Mouse (Mus musculus): Measurements from ENCODE around the gene Gm20388. TPM values are rescaled to one million over a fixed set of nuclear protein-coding genes. Genes with fewer than 3 reads are reported as not detected.

Gene Gm20388
- polyA plus RNA-seq, 1 experiment from 2014 or later = 5.3 TPM

DNA sequence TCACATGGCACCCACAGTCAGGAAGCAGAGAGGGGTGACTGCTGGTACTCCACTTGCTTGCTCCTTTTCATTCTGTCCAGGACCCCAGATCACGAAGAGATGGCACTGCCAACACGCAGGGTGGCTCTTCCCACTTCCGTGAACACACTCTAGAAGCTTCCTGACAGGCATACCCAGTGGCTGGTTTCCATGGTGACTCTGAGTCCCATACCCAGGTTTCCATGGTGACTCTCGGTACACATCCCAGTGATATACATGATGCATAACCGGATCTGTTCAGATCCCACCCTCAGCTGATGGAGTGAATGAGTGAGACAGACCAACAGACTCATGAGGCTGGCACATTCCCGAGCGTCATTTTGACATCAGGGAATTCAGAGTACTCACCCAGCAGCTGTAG, 1148.5 kb downstream of the Gm20388 start:
- no peaks in the 10 kb centered on the region for H3K9me3 ChIP-seq (ENCODE audit: control insufficient read depth, low read length)
- no peak overlapping the region for H3K9ac ChIP-seq (ENCODE audit: low read depth, low read length)
- ATAC-seq (replicated peaks; ENCODE audit: low FRiP score) = no peak
- H3K27me3 ChIP-seq (replicated peaks; ENCODE audit: control insufficient read depth, insufficient read depth, low read length) = peaks cover 4% of the 10 kb centered on the region; the same call in 1 of the 2 replicates
- H3K36me3 ChIP-seq (ENCODE audit: control insufficient read depth, insufficient read depth, low read length) = no peaks in the 10 kb centered on the region
- no peak overlapping the region for H3K4me2 ChIP-seq
- no peak for DNase-seq (ENCODE audit: low spot score)
- no peaks in the 10 kb centered on the region for H3K4me1 ChIP-seq (replicated peaks; ENCODE audit: control insufficient read depth, insufficient read depth, low read length)
- WGBS = 86% methylated on average over 7 of the region's 7 CpGs
- H3K27ac ChIP-seq (ENCODE audit: low read depth, low read length) = no peak overlapping the region
- H3K4me3 ChIP-seq (ENCODE audit: low read depth, low read length) = no peak overlapping the region

DNA sequence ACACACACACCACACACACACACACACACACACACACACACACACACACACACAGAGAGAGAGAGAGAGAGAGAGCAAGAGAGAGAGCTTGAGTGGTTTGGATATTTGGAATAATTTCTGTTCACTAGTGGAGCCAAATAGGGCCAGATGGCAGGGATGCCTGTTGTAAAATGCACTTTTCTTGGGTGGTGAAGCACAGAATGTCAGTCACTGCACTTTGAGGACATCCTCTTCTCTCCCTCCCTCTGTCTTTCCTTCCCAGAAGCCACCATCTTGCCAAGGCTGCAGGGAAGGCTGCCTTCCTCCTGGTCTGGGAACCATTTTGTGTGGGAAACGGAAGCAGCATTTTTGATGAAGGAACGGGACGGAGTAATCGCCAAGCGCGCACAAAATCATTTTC, 1151.9 kb downstream of the Gm20388 start:
- no peaks in the 10 kb centered on the region for H3K4me1 ChIP-seq (replicated peaks; ENCODE audit: control insufficient read depth, insufficient read depth, low read length)
- no peak overlapping the region for H3K4me3 ChIP-seq (ENCODE audit: low read depth, low read length)
- no peak overlapping the region for H3K27ac ChIP-seq (ENCODE audit: low read depth, low read length)
- DNase-seq (ENCODE audit: low spot score) = no peak
- WGBS = 95% methylated on average over 6 of the region's 6 CpGs
- H3K9ac ChIP-seq (ENCODE audit: low read depth, low read length) = no peak overlapping the region
- H3K9me3 ChIP-seq (ENCODE audit: control insufficient read depth, low read length) = no peaks in the 10 kb centered on the region
- no peak overlapping the region for H3K4me2 ChIP-seq
- peaks cover 10% of the 10 kb centered on the region for H3K27me3 ChIP-seq (replicated peaks; ENCODE audit: control insufficient read depth, insufficient read depth, low read length)
- H3K36me3 ChIP-seq (ENCODE audit: control insufficient read depth, insufficient read depth, low read length) = no peaks in the 10 kb centered on the region
- no peak for ATAC-seq (replicated peaks; ENCODE audit: low FRiP score)

DNA sequence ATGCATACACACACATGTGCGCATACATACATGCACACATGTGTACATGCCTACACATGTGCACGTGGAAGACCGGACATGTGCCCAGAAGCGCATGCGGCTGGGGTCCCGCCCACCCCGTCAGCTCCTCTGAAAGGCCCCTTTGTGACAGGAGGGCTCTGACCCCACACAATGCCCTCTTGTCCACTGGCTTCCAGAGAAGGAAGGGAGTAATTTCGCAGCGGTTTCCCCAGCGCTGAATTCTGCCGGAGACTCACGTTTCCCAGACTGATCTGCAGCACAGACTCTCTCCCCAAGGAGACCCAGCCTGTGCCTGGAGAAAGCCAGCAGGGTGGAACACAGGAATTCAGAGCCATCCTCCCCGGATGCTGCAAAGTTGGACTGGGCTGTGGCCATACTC, 1153.0 kb downstream of the Gm20388 start:
- no peak overlapping the region for H3K27ac ChIP-seq (ENCODE audit: low read depth, low read length)
- DNase-seq (ENCODE audit: low spot score) = no peak
- no peaks in the 10 kb centered on the region for H3K9me3 ChIP-seq (ENCODE audit: control insufficient read depth, low read length)
- H3K4me3 ChIP-seq (ENCODE audit: low read depth, low read length) = no peak overlapping the region
- WGBS = 79% methylated on average over 13 of the region's 13 CpGs
- H3K4me1 ChIP-seq (replicated peaks; ENCODE audit: control insufficient read depth, insufficient read depth, low read length) = no peaks in the 10 kb centered on the region
- ATAC-seq (replicated peaks; ENCODE audit: low FRiP score) = no peak
- H3K4me2 ChIP-seq = no peak overlapping the region
- peaks cover 7% of the 10 kb centered on the region for H3K27me3 ChIP-seq (replicated peaks; ENCODE audit: control insufficient read depth, insufficient read depth, low read length)
- H3K36me3 ChIP-seq (ENCODE audit: control insufficient read depth, insufficient read depth, low read length) = no peaks in the 10 kb centered on the region
- no peak overlapping the region for H3K9ac ChIP-seq (ENCODE audit: low read depth, low read length)

DNA sequence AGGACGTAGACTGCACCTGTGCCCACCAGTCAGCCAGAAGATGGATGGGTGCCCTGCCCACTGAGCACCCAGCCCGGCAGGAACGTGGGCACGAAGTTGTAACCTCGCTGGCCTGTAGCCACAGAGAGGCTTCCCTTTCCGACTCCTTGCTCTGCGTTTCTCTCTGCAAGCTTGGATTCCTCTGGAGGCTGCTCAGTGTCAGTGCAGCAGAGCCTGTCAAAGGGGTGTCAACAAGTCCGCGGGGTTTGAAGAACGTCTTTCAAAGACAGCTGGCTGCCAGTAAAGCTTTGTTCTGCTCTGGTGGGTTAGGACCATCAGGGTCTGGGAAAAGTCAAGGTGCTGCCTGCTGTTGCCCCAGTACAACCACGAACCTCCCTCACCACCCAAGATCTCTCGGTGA, 1160.8 kb downstream of the Gm20388 start:
- DNase-seq (ENCODE audit: low spot score) (no peak), ATAC-seq (replicated peaks; ENCODE audit: low FRiP score) (no peak)
- H3K4me3 ChIP-seq (ENCODE audit: low read depth, low read length) = no peak overlapping the region
- no peak overlapping the region; the same call in 1 of the 2 replicates for H3K4me2 ChIP-seq
- H3K27me3 ChIP-seq (replicated peaks; ENCODE audit: control insufficient read depth, insufficient read depth, low read length) = peaks cover 75% of the 10 kb centered on the region
- no peaks in the 10 kb centered on the region for H3K9me3 ChIP-seq (ENCODE audit: control insufficient read depth, low read length)
- H3K27ac ChIP-seq (ENCODE audit: low read depth, low read length) = no peak overlapping the region
- H3K4me1 ChIP-seq (replicated peaks; ENCODE audit: control insufficient read depth, insufficient read depth, low read length) = peaks cover 8% of the 10 kb centered on the region; the same call in 1 of the 2 replicates
- WGBS = 6% methylated on average over 12 of the region's 12 CpGs
- no peak overlapping the region for H3K9ac ChIP-seq (ENCODE audit: low read depth, low read length)
- H3K36me3 ChIP-seq (ENCODE audit: control insufficient read depth, insufficient read depth, low read length) = no peaks in the 10 kb centered on the region

DNA sequence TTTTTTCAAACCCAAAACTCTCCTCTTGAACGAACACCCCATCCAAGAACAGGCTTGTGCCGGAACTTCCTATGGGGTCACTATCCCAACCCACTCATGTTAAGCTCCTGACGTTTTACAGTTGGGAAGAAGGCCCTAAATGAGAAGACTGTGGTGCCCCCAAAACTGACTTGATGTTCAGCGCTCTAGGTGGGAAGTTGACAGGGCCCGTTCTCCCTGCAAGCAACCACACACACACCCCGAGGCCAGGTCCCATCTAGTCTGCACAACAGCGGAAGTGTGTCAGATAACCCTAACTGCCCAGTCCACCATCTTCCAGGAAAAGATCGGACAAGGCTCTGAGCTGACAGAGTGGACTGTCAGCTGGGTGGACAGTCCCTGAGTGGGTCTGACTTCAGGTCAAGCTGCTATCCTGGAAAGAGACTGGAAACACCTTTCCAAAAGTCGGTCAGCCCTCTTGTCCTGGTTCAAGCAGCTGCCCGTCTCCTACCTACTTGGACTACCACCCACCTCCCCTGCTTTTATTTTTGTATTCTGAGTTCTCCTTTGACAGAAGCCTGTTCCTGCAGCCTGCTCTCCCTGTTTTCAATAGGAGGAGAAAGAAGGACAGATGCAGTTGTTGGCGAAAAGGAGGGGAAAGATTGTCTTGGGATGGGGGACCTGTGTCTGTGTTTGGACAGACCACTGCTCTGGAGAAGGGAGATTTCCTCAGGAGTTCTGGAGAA, 1161.9 kb downstream of the Gm20388 start:
- 19% methylated on average over 11 of the region's 11 CpGs for WGBS
- Histone ChIP-seq H3K4me1 (replicated peaks; ENCODE audit: control insufficient read depth, insufficient read depth, low read length) (peaks cover 8% of the 10 kb centered on the region; the same call in 1 of the 2 replicates), H3K27me3 (replicated peaks; ENCODE audit: control insufficient read depth, insufficient read depth, low read length) (peaks cover 87% of the 10 kb centered on the region), H3K9ac (ENCODE audit: low read depth, low read length) (no peak overlapping the region), H3K27ac (ENCODE audit: low read depth, low read length) (no peak overlapping the region), H3K4me3 (ENCODE audit: low read depth, low read length) (no peak overlapping the region), H3K4me2 (no peak overlapping the region), H3K36me3 (ENCODE audit: control insufficient read depth, insufficient read depth, low read length) (no peaks in the 10 kb centered on the region), H3K9me3 (ENCODE audit: control insufficient read depth, low read length) (no peaks in the 10 kb centered on the region)
- DNase-seq (ENCODE audit: low spot score) (peak; percentile 34), ATAC-seq (replicated peaks; ENCODE audit: low FRiP score) (no peak)

DNA sequence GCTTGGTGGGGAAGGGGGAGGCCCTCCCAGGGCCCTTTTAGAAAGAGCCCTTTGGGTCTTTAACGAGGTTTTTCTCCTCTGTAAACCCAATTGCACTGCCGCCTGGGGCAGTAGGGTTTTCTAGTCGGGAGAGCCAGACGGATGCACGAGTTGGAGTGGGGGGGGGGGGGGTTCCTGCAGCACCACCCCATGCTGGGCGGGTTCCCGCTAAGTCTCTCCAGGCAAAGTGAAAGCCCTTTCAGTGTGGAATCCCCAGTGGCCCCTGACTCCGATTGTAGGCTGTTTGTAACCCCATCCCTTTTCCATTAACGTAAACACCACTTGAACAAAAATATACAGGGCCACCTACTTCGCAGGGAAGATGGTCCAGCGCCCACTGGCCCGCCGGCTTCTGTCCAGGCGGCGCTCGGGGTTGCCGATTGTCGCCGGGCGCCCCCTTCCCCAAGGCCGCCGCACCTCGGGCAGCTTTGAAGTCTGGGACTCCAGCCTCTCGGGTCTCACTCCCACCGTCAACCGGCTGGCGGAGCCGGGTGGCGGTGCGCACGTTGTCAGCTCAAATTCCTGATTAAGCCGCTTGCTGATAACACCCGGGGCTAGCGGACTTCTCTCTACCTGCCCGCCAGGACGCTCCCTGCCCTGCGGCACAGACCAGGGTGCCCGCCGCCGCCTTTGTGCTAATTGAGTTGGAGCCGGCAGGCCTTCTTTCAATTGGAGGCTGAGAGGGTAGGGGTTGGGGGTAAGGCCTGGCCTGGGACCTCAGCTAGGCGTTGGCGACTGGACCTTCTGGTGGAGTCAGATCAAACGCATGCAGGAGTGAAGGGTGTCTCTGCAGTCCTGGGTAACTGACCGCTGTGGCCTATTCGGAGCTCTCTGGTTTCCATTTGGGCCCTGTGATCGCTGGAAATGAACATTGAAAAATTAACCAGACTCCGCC, 1162.8 kb downstream of the Gm20388 start:
- DNase-seq (ENCODE audit: low spot score) = peak; percentile 43
- Histone ChIP-seq H3K27me3 (replicated peaks; ENCODE audit: control insufficient read depth, insufficient read depth, low read length) (peaks cover 94% of the 10 kb centered on the region), H3K4me1 (replicated peaks; ENCODE audit: control insufficient read depth, insufficient read depth, low read length) (peaks cover 8% of the 10 kb centered on the region; the same call in 1 of the 2 replicates), H3K4me2 (peak overlapping the region; percentile 49), H3K9ac (ENCODE audit: low read depth, low read length) (no peak overlapping the region), H3K9me3 (ENCODE audit: control insufficient read depth, low read length) (no peaks in the 10 kb centered on the region), H3K27ac (ENCODE audit: low read depth, low read length) (0 out of 2 replicates have a peak overlapping the region, but pooled peaks have one; percentile 11), H3K36me3 (ENCODE audit: control insufficient read depth, insufficient read depth, low read length) (no peaks in the 10 kb centered on the region), H3K4me3 (ENCODE audit: low read depth, low read length) (peak overlapping the region; percentile 7)
- ATAC-seq (replicated peaks; ENCODE audit: low FRiP score) = no peak
- WGBS = 3% methylated on average over 48 of the region's 48 CpGs

DNA sequence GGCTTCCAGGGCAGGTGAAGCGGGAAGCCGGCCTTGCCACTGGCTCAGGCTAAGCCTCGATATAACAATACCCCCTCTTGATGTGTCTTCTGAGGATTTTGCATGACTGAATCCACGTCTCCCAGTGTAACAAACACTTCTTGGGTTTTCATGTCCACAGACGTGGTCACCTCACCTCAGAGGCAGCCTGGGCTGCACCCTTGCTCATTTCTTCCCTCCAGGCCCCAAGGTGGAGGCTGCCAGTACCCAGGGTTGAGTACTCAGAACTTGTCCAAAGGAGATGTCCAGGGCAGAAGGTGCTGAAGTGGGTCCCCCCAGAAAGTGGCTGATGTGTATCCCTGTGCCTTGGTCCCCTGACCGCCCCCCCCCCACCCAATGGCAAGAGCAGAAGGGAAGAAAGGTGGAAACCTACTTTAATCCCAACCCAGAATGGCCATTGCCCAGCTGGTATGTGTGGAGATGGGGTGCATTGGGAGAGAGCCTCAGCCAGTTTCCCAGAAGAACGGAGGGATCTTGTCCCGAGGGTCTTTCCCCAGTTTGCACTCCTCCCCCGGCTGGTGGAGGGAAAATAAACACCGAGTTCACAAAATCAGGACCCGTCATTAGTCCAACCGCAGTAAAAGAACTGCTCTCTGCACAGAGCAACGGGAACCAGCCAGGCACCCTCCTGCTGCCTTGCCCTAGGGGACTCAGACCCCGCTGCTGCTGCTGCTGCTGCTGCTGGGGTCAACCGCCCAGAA, 1163.6 kb downstream of the Gm20388 start:
- H3K4me1 ChIP-seq (replicated peaks; ENCODE audit: control insufficient read depth, insufficient read depth, low read length) = peaks cover 8% of the 10 kb centered on the region; the same call in 1 of the 2 replicates
- no peaks in the 10 kb centered on the region for H3K36me3 ChIP-seq (ENCODE audit: control insufficient read depth, insufficient read depth, low read length)
- no peak for ATAC-seq (replicated peaks; ENCODE audit: low FRiP score)
- H3K4me2 ChIP-seq = peak overlapping the region; percentile 49
- no peak overlapping the region for H3K27ac ChIP-seq (ENCODE audit: low read depth, low read length)
- H3K27me3 ChIP-seq (replicated peaks; ENCODE audit: control insufficient read depth, insufficient read depth, low read length) = peaks cover 97% of the 10 kb centered on the region
- H3K4me3 ChIP-seq (ENCODE audit: low read depth, low read length) = no peak overlapping the region
- DNase-seq (ENCODE audit: low spot score) = peak; percentile 39
- WGBS = 7% methylated on average over 15 of the region's 15 CpGs
- no peaks in the 10 kb centered on the region for H3K9me3 ChIP-seq (ENCODE audit: control insufficient read depth, low read length)
- H3K9ac ChIP-seq (ENCODE audit: low read depth, low read length) = no peak overlapping the region

DNA sequence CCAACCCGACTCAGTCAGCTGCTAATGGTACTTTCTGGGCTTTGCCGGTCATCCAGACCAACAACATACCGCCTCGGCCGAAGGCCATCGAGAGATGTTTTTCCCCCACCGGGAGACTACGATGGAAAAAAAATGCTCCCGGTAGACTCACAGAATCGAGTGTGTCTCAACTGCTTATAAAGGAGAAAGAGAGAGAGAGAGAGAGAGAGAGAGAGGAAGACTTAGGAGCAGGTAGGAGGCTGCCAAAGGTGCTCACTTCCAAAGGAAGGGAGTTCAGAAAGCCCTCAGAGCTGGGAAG, 1164.2 kb downstream of the Gm20388 start:
- no peak overlapping the region for H3K27ac ChIP-seq (ENCODE audit: low read depth, low read length)
- H3K9me3 ChIP-seq (ENCODE audit: control insufficient read depth, low read length) = no peaks in the 10 kb centered on the region
- peaks cover 8% of the 10 kb centered on the region; the same call in 1 of the 2 replicates for H3K4me1 ChIP-seq (replicated peaks; ENCODE audit: control insufficient read depth, insufficient read depth, low read length)
- no peaks in the 10 kb centered on the region for H3K36me3 ChIP-seq (ENCODE audit: control insufficient read depth, insufficient read depth, low read length)
- peaks cover 98% of the 10 kb centered on the region for H3K27me3 ChIP-seq (replicated peaks; ENCODE audit: control insufficient read depth, insufficient read depth, low read length)
- 5% methylated on average over 10 of the region's 10 CpGs for WGBS
- DNase-seq (ENCODE audit: low spot score) (no peak), ATAC-seq (replicated peaks; ENCODE audit: low FRiP score) (no peak)
- H3K9ac ChIP-seq (ENCODE audit: low read depth, low read length) = no peak overlapping the region
- no peak overlapping the region for H3K4me3 ChIP-seq (ENCODE audit: low read depth, low read length)
- H3K4me2 ChIP-seq = peak overlapping the region; percentile 1; the same call in 1 of the 2 replicates
